Mouse (Mus musculus): Measurements from ENCODE around the gene Arhgef19. TPM values are rescaled to one million over a fixed set of nuclear protein-coding genes. Genes with fewer than 3 reads are reported as not detected.

Arhgef19 gene
- 3.7 and 4.7 TPM in 2 replicates for polyA plus RNA-seq (2016; fragmentation: Nextera tagmentation; extraction: Ambion mirVana)

DNA sequence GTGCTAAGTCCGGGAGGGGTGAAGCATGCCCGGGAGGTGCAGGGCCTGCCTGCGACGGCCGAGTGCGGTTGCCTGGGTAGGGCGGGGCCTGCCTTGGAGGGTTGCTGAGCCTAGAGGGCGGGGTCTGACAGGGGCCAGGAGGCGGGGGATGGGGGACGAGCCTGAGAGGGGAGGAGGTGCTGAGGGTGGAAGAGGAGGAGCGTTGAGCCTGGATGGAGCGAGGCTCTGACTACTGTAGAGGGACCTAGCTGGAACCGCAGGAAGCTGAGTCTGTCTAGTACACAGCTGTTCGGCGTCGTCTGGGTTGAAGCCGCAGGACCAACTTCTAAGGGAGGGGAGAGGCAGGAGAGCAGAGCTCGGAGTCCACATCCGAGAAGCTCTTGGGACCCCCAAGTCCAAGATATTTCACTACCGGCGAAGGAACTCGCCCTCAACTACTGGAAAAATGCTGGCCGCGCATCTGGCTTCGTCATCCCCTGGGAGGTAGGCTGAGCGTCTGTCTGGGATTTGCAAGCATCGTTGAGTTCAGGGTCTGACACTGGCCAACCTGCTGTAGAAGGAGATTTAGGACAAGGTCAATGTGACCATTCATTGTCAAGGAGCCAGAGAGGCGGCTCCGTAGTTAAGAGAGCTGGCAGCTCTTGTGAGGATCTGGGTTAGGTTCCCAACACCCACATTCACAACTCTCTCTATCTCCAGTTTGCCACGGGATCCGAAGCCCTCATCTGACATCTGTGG lies at the start of gene Arhgef19:
TSS of gene Arhgef19 (plus strand) at position 112 of the 738 bp plus-strand sequence.
- Histone ChIP-seq H3K27ac (no peak within 1 kb of the TSS), H3K27me3 (ENCODE audit: low read depth, poor library complexity, severe bottlenecking) (peaks cover 92% of the 10 kb centered on the region), H3K4me1 (peaks cover 44% of the 10 kb centered on the region), H3K36me3 (no peaks in the 10 kb centered on the region), H3K9me3 (replicated peaks) (no peaks in the 10 kb centered on the region), H3K4me3 (peak within 1 kb of the TSS; percentile 49)
- DNase-seq (ENCODE audit: low spot score), result peak; percentile 88
- WGBS, result under 1% methylated on average over 31 of the region's 31 CpGs

DNA sequence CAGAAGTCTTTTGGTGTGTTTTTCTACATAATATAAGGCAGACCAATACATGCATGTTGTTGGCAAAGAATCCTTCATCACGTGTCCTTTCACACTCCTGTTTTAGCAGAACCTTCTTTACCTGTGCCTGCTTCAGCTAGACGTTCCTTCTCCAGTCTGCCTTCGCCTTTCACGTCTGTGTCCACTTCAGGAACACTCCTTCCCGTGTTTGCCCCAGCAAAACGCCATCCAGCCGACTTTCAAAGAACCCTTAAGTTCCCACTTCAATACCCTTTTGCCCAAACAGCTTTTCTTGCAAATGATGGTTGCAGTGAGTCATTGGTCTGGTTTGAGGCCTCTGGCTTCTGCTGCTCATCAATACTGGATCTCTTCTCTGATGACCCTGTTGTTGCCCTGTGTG lies 48.0 kb upstream of the Arhgef19 start:
- no peak overlapping the region for H3K4me3 ChIP-seq
- H3K9me3 ChIP-seq (replicated peaks), result no peaks in the 10 kb centered on the region
- H3K27me3 ChIP-seq (ENCODE audit: low read depth, poor library complexity, severe bottlenecking), result no peaks in the 10 kb centered on the region
- WGBS, result 95% methylated on average over 7 of the region's 7 CpGs
- no peak overlapping the region for H3K27ac ChIP-seq
- H3K4me1 ChIP-seq, result peaks cover 12% of the 10 kb centered on the region
- H3K36me3 ChIP-seq, result peaks cover 68% of the 10 kb centered on the region
- no peak for DNase-seq (ENCODE audit: low spot score)

DNA sequence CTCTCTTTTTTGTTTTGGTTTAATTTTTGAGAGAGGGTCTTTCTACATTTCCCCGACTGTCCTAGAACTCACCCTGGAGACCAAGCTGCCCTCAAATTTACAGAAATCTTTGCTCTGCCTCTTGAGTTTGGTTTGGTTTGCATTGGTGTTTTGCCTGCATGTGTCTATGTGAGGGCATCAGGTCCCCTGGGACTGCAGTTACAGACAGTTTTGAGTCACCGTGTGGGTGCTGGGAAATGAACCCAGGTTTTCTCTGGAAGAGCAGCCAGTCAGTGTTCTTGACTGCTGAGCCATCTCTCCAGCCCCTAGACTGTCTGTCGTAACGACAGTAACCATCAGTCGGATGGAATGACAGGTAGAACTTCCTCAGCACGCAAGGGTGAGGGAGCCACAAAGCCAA lies 44.7 kb upstream of the Arhgef19 start:
- DNase-seq (ENCODE audit: low spot score), result no peak
- Histone ChIP-seq H3K4me1 (no peaks in the 10 kb centered on the region), H3K4me3 (no peak overlapping the region), H3K36me3 (peaks cover 95% of the 10 kb centered on the region), H3K27me3 (ENCODE audit: low read depth, poor library complexity, severe bottlenecking) (no peaks in the 10 kb centered on the region), H3K27ac (no peak overlapping the region), H3K9me3 (replicated peaks) (no peaks in the 10 kb centered on the region)
- 93% methylated on average over 6 of the region's 6 CpGs for WGBS

DNA sequence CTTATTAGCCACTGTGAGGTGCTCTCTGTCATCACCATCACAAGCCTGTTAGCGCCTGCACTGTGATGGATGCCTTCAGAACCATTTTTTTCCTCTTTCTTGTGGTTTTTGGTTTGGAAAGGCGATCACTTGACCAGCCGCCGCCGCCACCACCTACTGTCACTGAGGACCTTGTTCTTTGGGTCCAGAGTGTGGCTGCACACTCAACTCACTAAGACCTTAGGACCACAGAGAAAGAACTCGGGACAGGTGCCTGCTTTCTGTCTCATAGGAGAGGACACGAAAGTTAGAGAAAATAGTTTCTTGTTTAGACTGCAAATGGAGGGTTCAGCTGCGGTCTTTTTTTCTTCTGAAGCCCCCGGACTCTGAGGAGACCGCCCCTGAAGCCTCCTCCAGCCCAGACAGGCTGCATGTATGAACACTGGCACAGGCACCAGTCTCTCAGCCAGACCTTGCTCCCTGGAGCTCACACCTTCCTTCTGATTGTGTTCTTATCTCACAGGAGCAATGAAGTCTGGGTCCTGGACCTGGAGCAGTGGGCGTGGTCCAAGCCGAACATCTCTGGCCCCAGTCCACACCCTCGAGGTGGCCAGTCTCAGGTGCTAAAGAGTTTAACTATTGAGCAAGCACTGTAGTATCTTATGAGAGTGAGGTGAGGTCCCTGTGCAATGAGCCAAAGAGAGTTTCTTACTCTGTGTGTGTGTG lies 42.2 kb upstream of the Arhgef19 start:
- 94% methylated on average over 13 of the region's 13 CpGs for WGBS
- no peak for DNase-seq (ENCODE audit: low spot score)

DNA sequence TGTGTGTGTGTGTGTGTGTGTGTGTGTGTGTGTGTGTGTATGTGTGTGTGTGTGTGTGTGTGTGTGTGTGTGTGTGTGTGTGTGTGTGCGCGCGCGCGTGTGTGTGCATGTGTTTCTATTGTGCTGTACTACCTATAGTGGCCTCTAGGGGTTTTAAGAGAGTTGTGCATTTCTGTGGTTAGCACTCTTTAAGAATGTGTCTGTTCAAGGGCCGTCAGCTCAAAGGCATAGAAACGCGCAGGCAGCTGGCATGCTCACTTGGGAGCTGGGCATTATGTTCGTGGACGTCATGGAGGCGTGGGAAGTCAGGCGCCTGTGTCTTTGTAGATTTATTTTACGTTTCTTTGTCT lies 41.6 kb upstream of the Arhgef19 start:
- Histone ChIP-seq H3K4me3 (no peak overlapping the region), H3K27ac (no peak overlapping the region), H3K9me3 (replicated peaks) (no peaks in the 10 kb centered on the region), H3K36me3 (peaks cover 99% of the 10 kb centered on the region), H3K4me1 (no peaks in the 10 kb centered on the region), H3K27me3 (ENCODE audit: low read depth, poor library complexity, severe bottlenecking) (no peaks in the 10 kb centered on the region)
- no peak for DNase-seq (ENCODE audit: low spot score)
- 98% methylated on average over 13 of the region's 13 CpGs for WGBS

More for the DNA sequence above, 42.2 kb upstream of the Arhgef19 start:
- Histone ChIP-seq H3K4me1 (no peaks in the 10 kb centered on the region), H3K4me3 (no peak overlapping the region), H3K36me3 (peaks cover 99% of the 10 kb centered on the region), H3K27me3 (ENCODE audit: low read depth, poor library complexity, severe bottlenecking) (no peaks in the 10 kb centered on the region), H3K9me3 (replicated peaks) (no peaks in the 10 kb centered on the region), H3K27ac (no peak overlapping the region)

DNA sequence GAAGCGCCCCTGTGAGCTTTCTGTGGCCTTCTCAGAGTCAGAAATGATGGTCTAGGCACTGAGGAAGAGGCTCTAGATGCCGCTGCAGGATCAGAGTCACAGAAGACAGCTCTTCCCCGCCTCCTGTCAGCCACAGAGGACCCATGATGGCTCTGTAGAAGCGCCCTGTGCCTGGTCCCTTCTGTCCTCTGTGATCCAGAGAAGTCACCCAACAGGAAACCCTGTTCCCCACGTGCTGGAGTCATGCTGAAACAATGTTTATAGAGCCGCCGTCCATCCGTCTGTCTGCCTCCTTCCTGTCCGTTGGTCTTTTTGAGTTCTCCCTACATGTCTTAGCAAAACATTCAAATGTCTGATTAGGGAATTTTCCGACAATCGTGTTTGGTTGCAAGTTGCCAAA lies 38.4 kb upstream of the Arhgef19 start:
- no peak for DNase-seq (ENCODE audit: low spot score)
- Histone ChIP-seq H3K4me1 (0 out of 2 replicates have a peak, but pooled peaks cover 3% of the 10 kb centered on the region), H3K27ac (no peak overlapping the region), H3K4me3 (no peak overlapping the region), H3K27me3 (ENCODE audit: low read depth, poor library complexity, severe bottlenecking) (no peaks in the 10 kb centered on the region), H3K36me3 (peaks cover 89% of the 10 kb centered on the region), H3K9me3 (replicated peaks) (no peaks in the 10 kb centered on the region)
- WGBS, result 85% methylated on average over 11 of the region's 11 CpGs

DNA sequence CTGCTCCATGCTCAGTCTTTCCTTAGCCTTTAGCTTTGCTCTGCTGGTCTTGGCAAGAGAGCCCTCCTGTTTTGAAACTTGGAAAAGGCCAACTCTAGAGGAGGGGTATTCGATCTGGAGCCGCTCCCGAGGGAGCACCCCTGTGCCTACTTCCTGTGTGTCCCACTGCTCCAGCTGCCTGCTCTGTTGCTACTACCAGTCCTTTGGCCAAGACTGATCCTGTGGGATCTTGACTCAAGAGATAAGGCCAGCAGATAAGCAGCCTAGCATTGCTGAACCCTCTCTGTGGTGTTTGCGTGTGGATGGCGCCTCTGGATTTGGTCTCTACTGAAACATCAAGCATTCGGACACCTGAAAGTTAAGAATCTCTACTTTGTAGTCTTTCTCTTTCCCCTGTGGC lies 37.1 kb upstream of the Arhgef19 start:
- 93% methylated on average over 6 of the region's 6 CpGs for WGBS
- Histone ChIP-seq H3K4me3 (no peak overlapping the region), H3K27ac (no peak overlapping the region), H3K27me3 (ENCODE audit: low read depth, poor library complexity, severe bottlenecking) (no peaks in the 10 kb centered on the region), H3K4me1 (0 out of 2 replicates have a peak, but pooled peaks cover 3% of the 10 kb centered on the region), H3K9me3 (replicated peaks) (no peaks in the 10 kb centered on the region), H3K36me3 (peaks cover 85% of the 10 kb centered on the region)
- DNase-seq (ENCODE audit: low spot score), result no peak

DNA sequence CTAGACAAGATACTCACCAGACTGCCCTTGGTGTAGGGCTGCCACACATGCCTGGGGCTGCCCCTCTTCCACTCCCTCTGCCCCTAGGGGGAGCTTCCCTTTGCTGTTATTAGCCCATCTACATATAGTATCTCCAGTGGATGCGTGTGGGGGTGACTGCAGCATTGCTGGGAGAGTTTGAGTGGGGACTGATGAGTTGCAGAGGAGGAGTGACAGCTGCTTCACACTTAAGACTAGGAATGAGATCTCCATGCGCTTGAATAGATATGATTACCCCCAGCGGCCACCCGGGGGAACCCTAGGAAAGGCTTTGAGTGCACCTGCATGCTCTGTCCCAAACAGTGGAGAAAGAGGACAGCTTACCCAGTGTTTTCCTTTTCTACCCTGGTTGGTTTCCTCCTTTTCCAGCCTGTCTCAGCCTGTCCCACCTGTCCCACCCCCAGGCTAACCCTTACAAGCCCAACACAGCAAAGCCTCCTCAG lies 34.7 kb upstream of the Arhgef19 start:
- 0 out of 2 replicates have a peak, but pooled peaks cover 3% of the 10 kb centered on the region for H3K4me1 ChIP-seq
- no peaks in the 10 kb centered on the region for H3K9me3 ChIP-seq (replicated peaks)
- H3K36me3 ChIP-seq, result peaks cover 64% of the 10 kb centered on the region
- no peak for DNase-seq (ENCODE audit: low spot score)
- no peaks in the 10 kb centered on the region for H3K27me3 ChIP-seq (ENCODE audit: low read depth, poor library complexity, severe bottlenecking)
- H3K4me3 ChIP-seq, result no peak overlapping the region
- WGBS, result 73% methylated on average over 4 of the region's 4 CpGs
- H3K27ac ChIP-seq, result no peak overlapping the region

DNA sequence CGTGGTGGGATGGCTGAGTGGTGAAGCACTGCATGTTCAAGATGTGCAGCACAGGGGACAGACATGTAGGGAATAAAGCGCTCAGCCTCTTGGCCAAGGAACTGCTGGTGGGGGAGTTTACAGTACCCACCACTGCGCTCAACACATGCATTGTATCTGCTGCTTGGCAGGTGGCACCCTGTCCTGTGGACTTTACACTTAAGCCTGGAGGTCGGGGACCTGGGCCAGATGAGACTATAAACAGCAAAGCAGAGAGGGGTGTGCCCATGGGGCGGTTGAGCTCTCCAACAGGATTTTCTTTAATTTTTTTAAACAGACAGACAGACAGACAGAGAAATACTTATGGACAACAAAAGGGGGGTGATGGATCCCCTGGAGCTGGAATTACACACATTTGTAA lies 32.2 kb upstream of the Arhgef19 start:
- Histone ChIP-seq H3K36me3 (peaks cover 39% of the 10 kb centered on the region), H3K27me3 (ENCODE audit: low read depth, poor library complexity, severe bottlenecking) (no peaks in the 10 kb centered on the region), H3K9me3 (replicated peaks) (no peaks in the 10 kb centered on the region), H3K4me3 (no peak overlapping the region), H3K27ac (no peak overlapping the region), H3K4me1 (0 out of 2 replicates have a peak, but pooled peaks cover 3% of the 10 kb centered on the region)
- WGBS, result 90% methylated on average over 5 of the region's 5 CpGs
- DNase-seq (ENCODE audit: low spot score), result no peak

DNA sequence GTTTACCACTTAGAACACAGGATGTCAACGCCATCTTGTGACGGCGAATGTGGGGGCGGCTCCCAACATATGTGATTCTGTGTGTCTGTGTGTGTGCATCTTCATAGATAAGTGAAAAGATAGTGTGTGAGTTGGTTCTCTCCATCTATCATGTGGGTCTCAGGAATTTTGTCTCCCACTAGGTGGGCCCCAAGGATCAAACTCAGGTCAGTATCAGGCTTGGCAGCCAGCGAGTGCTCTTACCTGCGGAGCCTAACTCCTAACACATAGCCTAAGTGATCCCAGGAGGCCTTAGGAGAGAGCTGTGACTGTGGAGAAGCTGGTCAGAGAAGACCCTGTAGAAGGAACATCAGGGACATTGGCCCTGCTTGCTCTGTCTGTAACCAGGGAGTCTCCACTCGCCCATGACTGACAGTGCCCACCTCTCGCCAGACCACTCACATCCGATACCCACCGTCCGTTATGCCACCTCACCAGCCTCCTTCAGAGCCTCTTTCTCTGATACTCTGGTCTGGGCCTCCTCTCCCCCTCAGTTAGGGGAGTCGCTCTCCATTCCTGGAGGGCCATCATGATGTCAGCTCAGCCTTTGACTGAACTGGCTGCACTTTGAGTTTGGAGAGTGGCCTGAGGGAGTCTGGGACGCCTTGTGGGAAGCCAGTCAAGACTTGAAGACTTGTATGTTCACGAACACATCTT lies 28.6 kb upstream of the Arhgef19 start:
- Histone ChIP-seq H3K36me3 (peaks cover 12% of the 10 kb centered on the region), H3K4me3 (peak overlapping the region; percentile 47), H3K9me3 (replicated peaks) (no peaks in the 10 kb centered on the region), H3K27ac (peak overlapping the region; percentile 81), H3K27me3 (ENCODE audit: low read depth, poor library complexity, severe bottlenecking) (no peaks in the 10 kb centered on the region), H3K4me1 (peaks cover 20% of the 10 kb centered on the region)
- DNase-seq (ENCODE audit: low spot score), result no peak
- 78% methylated on average over 14 of the region's 14 CpGs for WGBS

DNA sequence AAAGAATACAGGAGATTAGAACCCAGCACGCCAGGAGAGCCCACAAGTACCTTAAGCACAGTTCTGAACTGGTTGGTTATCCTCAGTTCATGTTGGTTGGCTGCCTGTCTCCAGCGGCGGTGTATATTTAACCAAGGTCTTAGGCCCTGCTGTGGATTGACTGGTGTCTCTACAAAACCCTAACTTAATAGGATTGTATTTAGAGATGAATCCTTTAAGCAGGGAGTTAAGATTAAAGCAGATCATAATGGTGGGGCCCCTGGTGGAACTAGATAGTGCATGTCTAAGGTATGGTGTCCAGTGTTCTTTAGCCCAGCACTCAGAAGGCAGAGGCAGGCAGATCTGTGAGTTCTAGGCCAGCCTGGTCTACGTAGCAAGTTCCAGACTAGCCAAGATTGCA lies 27.7 kb upstream of the Arhgef19 start:
- no peak for DNase-seq (ENCODE audit: low spot score)
- Histone ChIP-seq H3K27me3 (ENCODE audit: low read depth, poor library complexity, severe bottlenecking) (no peaks in the 10 kb centered on the region), H3K36me3 (peaks cover 7% of the 10 kb centered on the region), H3K4me3 (no peak overlapping the region), H3K4me1 (peaks cover 20% of the 10 kb centered on the region), H3K27ac (no peak overlapping the region), H3K9me3 (replicated peaks) (no peaks in the 10 kb centered on the region)
- 94% methylated on average over 4 of the region's 4 CpGs for WGBS

DNA sequence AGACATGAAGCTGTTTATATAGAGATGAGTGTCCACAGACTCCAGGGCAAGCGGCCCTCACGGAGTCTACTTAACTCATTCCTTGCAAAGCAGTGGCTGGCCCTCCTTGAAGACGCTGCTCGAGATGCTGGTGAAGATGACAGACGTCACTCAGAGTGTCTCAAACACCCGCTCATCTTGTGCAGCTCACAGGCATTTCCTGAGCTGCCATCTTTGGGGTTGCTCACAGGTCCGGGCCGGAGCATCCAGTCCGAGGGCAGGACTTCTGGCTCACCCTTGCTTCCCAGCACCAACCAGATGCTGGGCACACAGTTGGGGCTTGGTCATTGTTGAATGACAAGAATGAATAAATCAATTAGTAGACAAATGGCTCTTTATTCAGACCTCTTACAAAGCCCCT lies 26.4 kb upstream of the Arhgef19 start:
- Histone ChIP-seq H3K27ac (peak overlapping the region; percentile 83), H3K4me3 (peak overlapping the region; percentile 68; the same call in 1 of the 2 replicates), H3K4me1 (peaks cover 20% of the 10 kb centered on the region), H3K9me3 (replicated peaks) (no peaks in the 10 kb centered on the region), H3K36me3 (0 out of 2 replicates have a peak, but pooled peaks cover under 1% of the 10 kb centered on the region), H3K27me3 (ENCODE audit: low read depth, poor library complexity, severe bottlenecking) (no peaks in the 10 kb centered on the region)
- 88% methylated on average over 9 of the region's 9 CpGs for WGBS
- no peak for DNase-seq (ENCODE audit: low spot score)

DNA sequence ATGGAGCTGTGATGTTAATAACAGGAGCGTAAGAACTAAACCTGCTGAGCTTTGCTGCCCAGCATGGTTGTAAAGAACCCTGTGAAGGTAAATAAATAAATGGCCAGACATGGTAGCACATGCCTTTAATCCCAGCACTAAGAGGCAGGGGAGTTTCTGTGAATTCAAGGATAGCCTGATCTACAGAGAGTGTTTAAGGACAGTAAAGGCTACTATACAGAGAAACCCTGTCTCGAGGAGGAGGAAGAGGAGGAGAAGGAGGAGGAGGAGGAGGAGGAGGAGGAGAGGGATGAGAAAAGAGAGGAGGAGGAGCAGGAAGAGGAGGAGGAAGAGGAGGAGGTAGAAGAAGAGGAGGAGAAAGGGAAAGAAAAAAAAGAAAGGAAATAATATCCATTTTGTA lies 26.0 kb upstream of the Arhgef19 start:
- H3K27ac ChIP-seq, result peak overlapping the region; percentile 83
- WGBS, result 43% methylated on average over 2 of the region's 2 CpGs
- DNase-seq (ENCODE audit: low spot score), result no peak

More for the DNA sequence above, 26.0 kb upstream of the Arhgef19 start:
- no peaks in the 10 kb centered on the region for H3K27me3 ChIP-seq (ENCODE audit: low read depth, poor library complexity, severe bottlenecking)
- H3K4me1 ChIP-seq, result peaks cover 20% of the 10 kb centered on the region
- H3K4me3 ChIP-seq, result peak overlapping the region; percentile 68
- no peaks in the 10 kb centered on the region for H3K9me3 ChIP-seq (replicated peaks)
- peaks cover 5% of the 10 kb centered on the region; the same call in 1 of the 2 replicates for H3K36me3 ChIP-seq

All from limb, embryonic 10.5 days (tissue).